Mouse (Mus musculus) neutrophil, adult 59 days (primary cell): Measurements from ENCODE around the gene Gspt2. TPM values are rescaled to one million over a fixed set of nuclear protein-coding genes. Genes with fewer than 3 reads are reported as not detected.

Experiments used
- total RNA-seq, 2 experiments: library from RNA; stranded (reverse); gene quantifications; 1 replicate in 1 of 2; 2 replicates in 1 of 2; pipeline ENCODE4 v1.2.4; 2023

The Gspt2 gene
- 1 to 10 TPM; 4.2 to 5.7 TPM for total RNA-seq

DNA sequence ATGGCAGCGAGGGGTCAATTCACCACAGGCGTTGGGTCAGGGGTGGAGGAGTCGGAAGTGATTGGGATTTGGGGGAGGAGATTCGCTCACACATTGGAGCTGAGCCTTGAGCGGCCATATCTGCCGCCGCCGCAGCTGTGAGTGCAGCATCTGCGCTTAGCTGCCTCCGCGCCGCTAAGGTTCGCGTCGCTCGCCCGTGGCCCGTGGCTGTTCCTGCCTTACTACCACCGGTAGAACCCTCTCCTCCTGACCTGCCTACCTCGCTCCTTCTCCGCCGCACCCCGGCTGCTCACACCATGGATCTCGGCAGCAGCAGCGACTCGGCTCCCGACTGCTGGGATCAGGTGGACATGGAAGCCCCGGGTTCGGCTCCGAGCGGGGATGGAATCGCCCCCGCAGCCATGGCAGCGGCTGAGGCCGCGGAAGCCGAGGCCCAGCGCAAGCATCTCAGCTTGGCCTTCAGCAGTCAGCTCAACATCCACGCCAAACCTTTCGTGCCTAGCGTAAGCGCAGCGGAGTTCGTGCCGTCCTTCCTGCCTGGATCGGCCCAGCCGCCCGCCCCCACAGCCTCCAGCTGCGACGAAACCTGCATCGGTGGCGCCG lies at the start of gene Gspt2:
Gspt2 (plus strand) TSS at position 109 of the 603 bp plus-strand sequence.

Other genes with a start within 250 kb of the Gspt2 start
- gene Maged1, start 93.9 kb upstream of the Gspt2 start, total RNA-seq: 1 to 10 TPM; 1.0 to 1.2 TPM
- 1 to 10 TPM; 4.2 to 4.5 TPM for gene Zxdb, start 88.5 kb downstream of the Gspt2 start, total RNA-seq